Mouse (Mus musculus) layer of hippocampus, adult 18-20 months (tissue): ENCODE measurements around the gene Rbm33. TPM values are rescaled to one million over a fixed set of nuclear protein-coding genes. Genes with fewer than 3 reads are reported as not detected.

Source experiments
- DNase-seq, 2 experiments: peaks; one replicate each; pipeline ENCODE4 v3.0.0; 2022; ENCODE audit warnings: low spot score in 2 of 2
- total RNA-seq, 2 experiments: library from RNA; stranded (reverse); gene quantifications; 2 replicates each; pipeline ENCODE4 v1.2.3; 2021

Gene Rbm33
- total RNA-seq, 2 experiments from 2014 or later: 63.6 to 64.3 TPM

- DNase-seq: no peak
These were observed 89.7 kb downstream of the Rbm33 start for GRCm38 (mm10) chr5:28406662-28407061.

DNA sequence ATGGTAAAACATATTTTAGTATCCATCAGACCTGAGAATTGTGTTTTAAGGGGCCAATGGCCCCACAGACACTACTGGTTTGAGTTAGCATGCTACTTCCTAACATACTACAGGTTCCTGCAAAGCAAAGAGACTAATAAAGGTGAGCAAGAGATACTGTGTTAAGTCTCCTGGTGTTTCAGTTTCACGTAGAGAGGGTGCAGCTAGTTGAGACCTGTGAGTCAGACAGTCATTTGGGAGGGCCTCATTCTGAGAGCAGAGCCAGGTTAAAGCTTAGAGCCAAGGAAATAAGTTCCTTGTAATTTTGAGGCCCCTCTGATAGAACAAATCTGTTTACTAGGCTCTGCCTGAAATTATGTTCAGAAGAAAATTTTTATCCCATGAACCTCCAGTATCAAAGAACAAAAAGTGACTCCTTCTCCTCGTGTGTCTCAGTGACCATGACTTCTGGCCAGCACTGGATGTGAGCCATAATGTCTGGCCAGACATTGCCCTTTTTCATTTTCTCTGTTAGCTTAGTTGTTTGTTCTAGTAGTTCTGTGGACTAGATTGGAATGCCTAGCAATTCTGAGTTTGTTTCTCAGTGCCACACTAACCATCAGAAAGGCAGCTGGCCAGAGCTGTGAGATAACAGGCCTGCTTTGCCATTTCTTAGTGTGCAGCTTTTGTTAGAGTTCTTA lies 95.2 kb downstream of the Rbm33 start:
- no peak for DNase-seq

DNA sequence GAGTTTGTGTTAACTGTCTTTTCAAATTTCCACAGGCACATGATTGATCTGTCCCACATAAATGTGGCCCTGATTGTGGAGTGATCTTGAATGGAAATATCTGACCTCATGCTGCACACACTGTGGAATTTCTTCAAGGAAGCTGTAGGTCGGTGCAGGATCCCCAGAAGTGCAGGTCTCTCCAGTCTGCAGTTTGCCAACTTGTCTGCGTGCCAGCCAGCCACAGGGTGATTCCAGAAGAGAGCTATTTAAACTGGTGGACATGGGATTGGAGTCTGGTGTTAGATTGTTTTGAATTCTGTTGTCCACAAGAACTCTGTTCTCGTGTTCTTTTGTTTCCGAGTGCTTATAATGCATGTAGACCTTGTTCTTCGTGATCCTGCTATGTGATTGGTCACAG lies 96.6 kb downstream of the Rbm33 start:
- DNase-seq: no peak

- peak in 1 of 2 experiments; percentile 0 for DNase-seq
These were observed 97.2 kb downstream of the Rbm33 start for GRCm38 (mm10) chr5:28414076-28414475.

DNA sequence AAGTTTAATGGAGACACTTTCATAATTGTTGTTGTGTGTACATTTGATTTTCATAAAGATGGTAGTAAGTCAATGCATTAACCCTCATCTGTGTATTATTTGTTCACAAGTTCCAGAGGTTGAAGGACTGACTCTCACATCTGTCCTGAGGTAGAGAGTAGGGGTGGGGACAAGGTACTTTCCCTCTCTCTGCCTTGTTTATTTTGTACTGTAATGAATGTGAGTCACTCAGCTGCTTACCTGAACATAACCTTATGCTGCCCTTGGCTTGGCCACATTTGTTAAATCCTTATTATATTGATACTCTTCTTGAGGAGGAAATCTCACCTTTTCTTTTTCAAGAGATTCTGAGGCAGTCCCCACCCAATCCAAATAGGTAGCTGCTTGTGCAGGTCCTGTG lies 99.1 kb downstream of the Rbm33 start:
- DNase-seq: no peak

DNA sequence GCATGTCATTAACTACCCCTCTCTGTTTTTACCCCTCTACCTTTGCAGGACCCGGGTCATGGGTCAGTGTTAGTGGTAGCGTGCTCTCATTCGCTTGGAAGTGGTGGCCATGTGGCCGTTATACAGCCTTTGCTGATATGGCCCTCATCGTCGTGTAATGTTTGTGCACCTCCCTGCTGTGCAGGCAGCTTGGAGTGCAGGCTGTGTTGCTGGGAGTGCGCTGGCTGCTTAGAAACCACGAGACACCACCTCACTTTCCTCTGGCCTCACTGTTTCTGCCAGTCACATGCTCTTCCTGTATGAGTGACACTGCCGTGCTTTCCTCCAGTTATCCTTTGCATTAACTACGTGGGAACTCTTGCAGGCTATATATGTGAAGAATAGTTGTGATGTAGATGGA lies 101.8 kb downstream of the Rbm33 start:
- no peak for DNase-seq

GRCm38 (mm10) chr5:28419640-28420265 lies 102.8 kb downstream of the Rbm33 start:
- peak in 1 of 2 experiments; percentile 0 for DNase-seq

GRCm38 (mm10) chr5:28423781-28424180 lies 106.9 kb downstream of the Rbm33 start:
- no peak for DNase-seq

DNA sequence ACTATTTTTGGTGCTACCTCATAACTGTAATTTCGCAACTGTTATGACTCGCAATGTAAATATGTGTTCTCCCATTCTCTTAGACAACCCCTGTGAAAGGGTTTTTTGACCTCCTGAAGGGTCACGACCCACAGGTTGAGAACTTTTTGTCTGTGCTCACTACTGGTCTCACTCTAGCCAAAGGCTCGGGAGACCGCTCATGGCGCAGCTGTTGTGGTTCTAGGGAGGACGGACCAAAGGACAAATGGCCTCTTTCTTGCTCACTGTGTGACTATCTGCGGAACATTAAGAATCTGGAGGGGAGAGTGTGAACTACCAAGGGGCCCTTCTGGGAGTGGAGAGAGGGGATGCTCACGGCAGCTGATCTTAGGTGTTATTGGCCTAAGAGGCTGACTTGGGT lies 109.0 kb downstream of the Rbm33 start:
- no peak for DNase-seq

DNA sequence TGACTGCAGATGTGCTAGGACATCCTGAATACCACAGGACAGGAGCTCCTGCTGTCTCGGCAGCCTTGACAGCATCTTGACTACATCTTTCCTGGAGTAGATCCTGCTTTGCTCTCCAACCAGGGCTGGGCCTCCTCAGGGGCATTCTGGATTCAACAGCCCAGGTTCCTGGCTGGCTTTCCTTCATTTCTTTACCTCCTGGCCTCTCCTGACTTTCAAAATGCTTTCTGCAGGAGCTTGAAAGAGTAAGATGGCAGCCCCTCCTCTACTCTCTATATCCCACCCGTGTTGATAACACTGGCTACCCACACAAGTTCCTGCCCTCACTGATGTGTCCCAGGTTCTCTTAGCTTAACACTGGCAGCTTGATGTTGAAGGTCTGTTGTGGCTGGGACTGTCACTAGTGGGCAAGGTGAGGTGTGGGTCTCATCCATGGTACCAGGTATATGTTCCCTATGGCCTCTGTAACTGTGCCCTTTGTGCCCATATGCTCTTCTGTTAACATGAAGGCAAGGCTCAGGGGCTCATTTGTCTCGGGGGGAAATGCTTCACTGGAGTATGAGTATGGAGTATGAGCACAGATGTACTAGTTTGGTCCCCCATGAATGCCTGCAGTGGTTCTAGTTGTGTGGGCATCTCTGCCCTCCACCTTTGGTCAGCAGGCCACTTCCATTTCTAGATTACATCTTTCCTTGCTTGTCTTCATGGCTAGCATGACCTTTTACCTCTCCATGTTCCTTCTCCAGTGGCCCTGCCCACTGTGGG lies 133.4 kb downstream of the Rbm33 start:
- DNase-seq: no peak

GRCm38 (mm10) chr5:28451053-28451638 lies 134.2 kb downstream of the Rbm33 start:
- DNase-seq: peak; percentile 73 to 89

DNA sequence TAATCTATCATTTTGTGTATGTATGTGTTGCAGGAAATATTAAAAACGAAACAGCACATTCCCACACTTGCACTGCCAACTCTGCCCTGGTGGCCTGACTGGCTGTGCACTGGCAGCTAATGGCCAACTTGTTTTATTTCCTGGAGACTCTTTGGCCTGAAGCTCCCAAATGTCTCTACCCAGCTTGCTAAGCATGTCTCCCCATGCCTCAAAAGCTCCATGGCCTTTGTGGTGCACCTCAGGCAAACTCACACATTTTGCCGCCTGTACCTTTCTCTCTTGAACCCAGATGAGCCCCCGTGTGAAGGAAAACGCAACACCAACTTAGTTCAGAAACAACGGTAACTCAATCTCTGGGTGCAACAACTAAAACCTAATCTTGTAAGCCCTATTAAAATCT lies 136.2 kb downstream of the Rbm33 start:
- DNase-seq: no peak

GRCm38 (mm10) chr5:28453523-28453922 lies 136.6 kb downstream of the Rbm33 start:
- no peak for DNase-seq

GRCm38 (mm10) chr5:28454546-28454945 lies 137.6 kb downstream of the Rbm33 start:
- DNase-seq: no peak

DNA sequence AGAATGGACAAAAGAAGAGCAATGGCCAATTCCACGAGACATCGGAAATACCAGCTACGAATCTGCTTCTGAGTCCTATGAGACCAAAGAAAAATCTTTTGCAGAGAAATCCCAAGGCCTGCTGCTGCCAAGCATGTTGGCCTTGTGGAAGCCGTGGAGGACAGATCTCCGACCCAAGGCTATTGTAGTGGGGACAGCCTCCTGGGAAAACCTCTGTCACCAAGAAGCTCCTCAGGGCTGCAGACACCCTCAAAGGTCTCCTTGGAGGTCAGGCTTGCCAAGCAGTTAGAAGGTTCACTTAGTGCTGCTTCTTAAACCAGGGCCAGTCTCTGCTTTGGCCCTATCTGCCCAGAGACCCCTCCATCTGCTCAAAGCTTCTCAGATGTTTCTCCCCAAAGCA lies 138.8 kb downstream of the Rbm33 start:
- DNase-seq: no peak

GRCm38 (mm10) chr5:28456366-28456765 lies 139.4 kb downstream of the Rbm33 start:
- DNase-seq: no peak

DNA sequence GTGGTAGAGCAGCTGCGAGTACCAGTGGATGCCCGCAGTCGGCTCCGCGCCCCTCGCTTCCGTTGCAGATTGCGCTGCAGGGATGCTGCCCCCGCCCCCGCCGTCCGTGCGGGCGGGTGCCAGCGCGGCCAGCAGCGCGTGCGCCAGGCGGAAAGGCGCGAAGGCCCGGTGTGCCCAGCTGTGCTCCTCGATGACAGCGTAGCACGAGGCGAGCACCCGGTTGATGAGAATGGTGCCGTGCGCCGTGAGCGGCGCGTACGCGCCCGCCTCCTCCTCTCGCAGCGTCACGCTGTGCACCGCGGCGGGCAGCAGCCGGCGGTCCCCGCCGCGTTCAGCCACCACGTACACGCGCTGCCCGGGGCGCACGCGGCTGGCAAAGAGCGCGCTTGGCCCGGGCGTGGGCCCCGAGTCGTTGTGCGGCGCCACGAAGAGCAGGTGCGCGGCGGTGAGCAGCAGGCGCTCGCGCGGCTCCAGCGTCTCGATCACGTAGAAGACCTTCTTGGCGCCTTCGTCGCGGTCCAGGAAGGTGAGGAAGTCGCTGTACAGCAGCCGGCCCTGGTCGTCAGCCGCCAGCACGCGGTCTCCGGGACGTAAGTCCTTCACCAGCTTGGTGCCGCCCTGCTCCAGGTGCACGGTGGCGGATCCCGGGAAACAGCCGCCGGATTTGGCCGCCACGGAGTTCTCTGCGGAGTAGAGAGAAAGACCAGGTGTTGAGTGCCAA lies 141.2 kb downstream of the Rbm33 start:
- no peak for DNase-seq

DNA sequence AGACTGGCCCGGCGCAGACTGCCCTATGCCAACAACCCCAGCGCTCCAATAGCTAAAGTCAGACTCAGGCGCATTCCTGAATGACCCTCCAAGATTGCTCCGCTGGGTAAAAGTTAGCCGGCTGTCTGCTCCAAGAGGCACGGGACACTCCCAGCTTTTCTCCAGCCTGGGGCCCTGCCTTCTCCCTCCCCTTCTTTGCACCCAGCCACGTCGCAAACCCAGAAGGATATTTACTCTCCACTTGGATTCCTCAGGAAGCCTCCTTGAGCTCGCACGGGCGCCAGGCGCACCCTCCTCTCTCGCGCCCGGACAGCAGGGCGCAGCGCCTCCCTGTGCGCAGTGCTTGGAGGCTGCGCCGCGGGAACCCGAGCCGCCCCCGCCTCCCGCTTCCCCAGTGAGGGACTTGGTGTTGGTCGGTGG lies 141.9 kb downstream of the Rbm33 start:
- no peak for DNase-seq

DNA sequence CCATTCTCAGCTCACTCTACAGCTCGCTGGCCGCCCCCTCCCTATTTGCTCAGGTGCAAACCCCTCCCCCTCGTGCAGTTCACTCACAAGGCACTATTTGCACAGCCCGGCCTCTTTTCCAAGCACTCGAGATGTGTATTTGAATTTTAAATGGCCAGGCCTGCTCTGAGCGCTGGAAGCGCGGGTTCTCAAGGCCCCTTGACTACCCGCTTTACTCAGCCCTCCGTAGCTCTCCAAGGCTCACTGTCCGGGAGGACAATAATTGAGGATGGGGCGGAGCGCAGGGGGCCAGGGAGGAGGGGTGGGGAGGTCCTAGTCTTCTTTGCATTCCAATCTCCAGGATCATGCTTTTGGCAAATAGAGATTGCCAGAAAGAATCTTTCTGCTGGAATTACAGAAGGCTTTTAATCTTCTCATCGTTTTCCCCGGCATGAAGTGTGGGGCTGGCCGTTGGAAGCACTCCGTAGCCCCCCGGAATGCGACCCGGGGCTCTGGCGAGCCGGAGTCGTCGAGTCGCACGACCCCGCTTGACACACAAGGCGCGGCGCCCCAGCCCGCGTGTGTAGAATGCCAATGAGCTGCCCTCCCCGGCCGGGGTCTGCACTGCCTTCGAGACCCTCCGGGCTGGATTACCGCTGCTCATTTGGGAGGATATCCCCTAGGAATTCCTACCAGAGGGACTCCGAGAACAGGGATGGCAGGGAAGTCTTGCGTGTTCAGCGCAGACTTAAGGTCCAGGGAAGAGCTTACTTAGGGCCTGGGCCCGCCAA lies 142.7 kb downstream of the Rbm33 start:
- no peak for DNase-seq

GRCm38 (mm10) chr5:28460556-28461350 lies 143.8 kb downstream of the Rbm33 start:
- DNase-seq: no peak
